Mouse (Mus musculus) C2C12 (cell line): ENCODE measurements around the gene Tesc. TPM values are rescaled to one million over a fixed set of nuclear protein-coding genes. Genes with fewer than 3 reads are reported as not detected.

Source experiments
- H3K27me3 ChIP-seq: one replicate; pipeline ENCODE4 v1.6.1; 2011; ENCODE audit not compliant: control insufficient read depth, insufficient read depth, insufficient read length
- H3K36me3 ChIP-seq: one replicate; pipeline ENCODE4 v1.6.1; 2011; ENCODE audit not compliant: control insufficient read depth, insufficient read depth
- H3K4me3 ChIP-seq: one replicate; pipeline ENCODE4 v1.5.1; 2011; ENCODE audit warnings: mild to moderate bottlenecking, control low read depth; ENCODE audit not compliant: poor library complexity, insufficient read depth, severe bottlenecking
- H3K79me2 ChIP-seq: one replicate; pipeline ENCODE4 v1.6.1; 2011; ENCODE audit not compliant: control insufficient read depth, insufficient read depth
- H3K79me3 ChIP-seq: one replicate; pipeline ENCODE4 v1.6.1; 2011; ENCODE audit warnings: low read depth, control low read depth
- H3ac ChIP-seq: one replicate; pipeline ENCODE3; 2011; ENCODE audit warnings: low read depth; ENCODE audit not compliant: control insufficient read depth, insufficient read length
- CEBPB ChIP-seq: IDR thresholded peaks from one replicate; pipeline ENCODE4 v1.6.1; 2011; ENCODE audit warnings: low read depth, mild to moderate bottlenecking, control low read depth, moderate library complexity
- CTCF ChIP-seq: IDR thresholded peaks from one replicate; pipeline ENCODE4 v1.5.1; 2011; ENCODE audit not compliant: control insufficient read depth, insufficient read depth, insufficient read length
- FOSL1 ChIP-seq: IDR thresholded peaks from one replicate; pipeline ENCODE4 v1.8.0; 2011; ENCODE audit warnings: mild to moderate bottlenecking, low read length; ENCODE audit not compliant: poor library complexity, insufficient read depth, severe bottlenecking
- MAX ChIP-seq: IDR thresholded peaks from one replicate; pipeline ENCODE4 v1.6.1; 2011; ENCODE audit warnings: mild to moderate bottlenecking, control low read depth
- MYOD1 ChIP-seq: IDR thresholded peaks from one replicate; pipeline ENCODE4 v1.6.1; 2011; ENCODE audit warnings: low read depth; ENCODE audit not compliant: control insufficient read depth, insufficient read length
- MYOG ChIP-seq: IDR thresholded peaks from one replicate; pipeline ENCODE4 v1.6.1; 2011; ENCODE audit not compliant: control insufficient read depth, insufficient read length; ENCODE audit errors: extremely low read depth
- USF1 ChIP-seq: IDR thresholded peaks from one replicate; pipeline ENCODE4 v1.6.1; 2011; ENCODE audit warnings: low read depth, mild to moderate bottlenecking, control low read depth, moderate library complexity
- polyA plus RNA-seq: library from polyadenylated mRNA; unstranded; fragments of >200 nt; fragmentation: generic; extraction: Trizol; gene quantifications from one replicate; pipeline ENCODE4 v1.2.1, GENCODE M21; 2012; ENCODE audit warnings: missing spikeins

The Tesc gene
- polyA plus RNA-seq, 1 experiment = 0.06 TPM

GRCm38 (mm10) chr5:118015669-118016068 lies 11.9 kb upstream of the Tesc start:
- Histone ChIP-seq H3K36me3 (no peaks in the 10 kb centered on the region), H3K4me3 (no peak overlapping the region), H3ac (no peak overlapping the region), H3K79me2 (no peaks in the 10 kb centered on the region), H3K27me3 (peaks cover 39% of the 10 kb centered on the region), H3K79me3 (no peaks in the 10 kb centered on the region)
- TF ChIP-seq USF1 (no peak), MYOD1 (no peak), MYOG (no peak), CEBPB (no peak), MAX (no peak), CTCF (no peak), FOSL1 (no peak)

DNA sequence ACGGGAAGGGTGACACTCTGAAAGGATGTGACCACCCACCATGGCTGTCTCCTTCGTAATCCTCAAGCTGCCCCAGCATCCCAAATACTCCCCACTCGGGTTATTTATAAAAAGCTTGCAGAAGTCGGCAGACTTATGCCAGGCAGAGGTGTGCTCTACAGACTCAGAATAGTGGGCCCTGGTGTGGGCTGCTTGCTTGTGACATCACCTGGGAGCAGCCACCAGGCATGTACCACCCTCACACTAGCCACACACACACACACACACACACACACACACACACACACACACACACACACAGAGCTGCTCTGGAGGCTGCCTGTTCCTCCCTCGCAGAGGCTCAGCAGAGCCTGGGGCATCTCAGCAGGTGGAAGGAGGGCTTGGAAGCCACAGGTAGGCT lies 10.0 kb upstream of the Tesc start:
- H3ac ChIP-seq = no peak overlapping the region
- no peak for TF ChIP-seq MAX
- no peak for TF ChIP-seq MYOG
- no peak for TF ChIP-seq CEBPB
- TF ChIP-seq MYOD1 = no peak
- no peak for TF ChIP-seq FOSL1
- no peak for TF ChIP-seq CTCF
- TF ChIP-seq USF1 = no peak
- H3K4me3 ChIP-seq = no peak overlapping the region
- no peaks in the 10 kb centered on the region for H3K79me2 ChIP-seq
- peaks cover 39% of the 10 kb centered on the region for H3K27me3 ChIP-seq
- no peaks in the 10 kb centered on the region for H3K36me3 ChIP-seq
- no peaks in the 10 kb centered on the region for H3K79me3 ChIP-seq

GRCm38 (mm10) chr5:118019905-118020304 lies 7.6 kb upstream of the Tesc start:
- H3K79me3 ChIP-seq = no peaks in the 10 kb centered on the region
- no peaks in the 10 kb centered on the region for H3K36me3 ChIP-seq
- H3ac ChIP-seq = no peak overlapping the region
- TF ChIP-seq CTCF = no peak
- peaks cover 43% of the 10 kb centered on the region for H3K27me3 ChIP-seq
- H3K79me2 ChIP-seq = no peaks in the 10 kb centered on the region
- H3K4me3 ChIP-seq = no peak overlapping the region

DNA sequence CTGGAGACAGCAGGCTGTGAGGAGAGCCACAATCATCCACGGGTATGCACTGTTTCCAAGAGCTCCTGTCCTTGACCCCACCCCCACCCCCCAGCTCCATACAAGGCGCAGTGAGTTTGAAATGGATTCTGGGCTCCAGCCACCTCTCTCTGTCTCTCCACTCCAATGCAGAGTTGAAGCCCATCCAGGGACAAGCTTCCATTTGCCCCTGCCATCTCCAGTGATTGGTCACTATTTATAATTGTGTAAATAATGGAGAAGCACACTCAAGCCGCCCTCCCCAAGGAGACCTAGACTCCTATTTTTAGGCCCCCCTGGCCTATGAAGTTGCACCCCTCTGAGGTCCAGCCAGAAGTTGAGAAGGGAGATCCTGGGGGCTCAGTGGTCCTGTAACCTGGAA lies 4.5 kb upstream of the Tesc start:
- H3K36me3 ChIP-seq = no peaks in the 10 kb centered on the region
- H3K27me3 ChIP-seq = peaks cover 59% of the 10 kb centered on the region
- TF ChIP-seq MYOG = no peak
- TF ChIP-seq CEBPB = no peak
- no peak for TF ChIP-seq CTCF
- TF ChIP-seq USF1 = no peak
- no peak for TF ChIP-seq MAX
- TF ChIP-seq MYOD1 = no peak
- no peak overlapping the region for H3ac ChIP-seq
- no peaks in the 10 kb centered on the region for H3K79me3 ChIP-seq
- H3K4me3 ChIP-seq = no peak overlapping the region
- H3K79me2 ChIP-seq = no peaks in the 10 kb centered on the region

DNA sequence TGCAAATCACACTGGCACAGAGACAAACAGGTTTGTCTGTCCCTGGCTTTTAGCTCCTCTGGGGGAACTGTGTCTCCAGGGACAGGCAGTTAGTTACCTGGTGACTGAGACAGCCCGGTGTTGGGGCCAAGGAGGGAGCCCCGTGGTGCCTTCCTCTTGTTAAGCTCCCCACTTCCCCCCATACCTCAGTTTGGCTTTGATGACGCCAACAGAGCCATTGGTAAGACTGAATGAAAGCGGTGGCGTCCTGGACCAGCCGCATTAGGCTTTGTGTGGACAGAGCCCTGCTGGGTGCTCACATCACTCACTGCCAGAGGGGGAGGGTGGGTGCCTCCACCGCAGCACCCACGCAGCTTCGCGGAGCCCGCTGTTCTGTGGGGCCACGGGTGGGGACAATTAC lies 1.7 kb upstream of the Tesc start:
- Histone ChIP-seq H3K79me2 (no peaks in the 10 kb centered on the region), H3ac (no peak overlapping the region), H3K27me3 (peaks cover 44% of the 10 kb centered on the region), H3K79me3 (no peaks in the 10 kb centered on the region), H3K36me3 (no peaks in the 10 kb centered on the region), H3K4me3 (no peak overlapping the region)
- TF ChIP-seq CTCF = no peak
- no peak for TF ChIP-seq MYOG
- no peak for TF ChIP-seq MAX
- TF ChIP-seq MYOD1 = no peak
- TF ChIP-seq FOSL1 = no peak
- TF ChIP-seq USF1 = no peak
- TF ChIP-seq CEBPB = no peak

DNA sequence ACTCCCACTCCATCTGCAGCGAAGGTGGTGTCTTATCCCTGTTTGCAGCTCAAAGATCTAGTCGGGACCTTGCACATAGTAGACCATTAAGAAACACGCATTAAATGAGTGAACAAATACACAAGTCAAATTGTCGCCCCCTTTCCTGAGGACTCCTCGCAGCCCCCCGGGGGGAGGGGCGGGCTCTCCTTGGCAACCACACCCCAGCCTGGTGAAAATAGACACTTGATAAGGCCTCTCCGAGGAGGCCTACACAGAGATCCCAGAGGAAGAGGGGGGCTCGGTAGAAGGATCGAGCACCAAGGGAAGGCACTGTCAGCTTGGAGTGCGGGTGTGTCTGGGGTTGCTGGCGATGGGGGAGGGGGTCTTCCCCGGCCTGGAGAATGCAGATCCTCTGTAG lies 1.2 kb upstream of the Tesc start:
- H3K4me3 ChIP-seq = no peak overlapping the region
- TF ChIP-seq MYOD1 (no peak), MYOG (no peak), FOSL1 (no peak), USF1 (no peak), CEBPB (no peak), MAX (no peak), CTCF (no peak)
- no peaks in the 10 kb centered on the region for H3K36me3 ChIP-seq
- no peaks in the 10 kb centered on the region for H3K79me2 ChIP-seq
- no peak overlapping the region for H3ac ChIP-seq
- no peaks in the 10 kb centered on the region for H3K79me3 ChIP-seq
- peaks cover 44% of the 10 kb centered on the region for H3K27me3 ChIP-seq
